Mouse (Mus musculus) left cerebral cortex, postnatal 4 days (tissue): ENCODE data around the gene Defb21. TPM values are rescaled to one million over a fixed set of nuclear protein-coding genes. Genes with fewer than 3 reads are reported as not detected.

Experiments used
- DNase-seq: peaks from one replicate; pipeline ENCODE4 v3.0.0-alpha.2; 2022
- intact Hi-C: fragments of 180-260 bp; cut with DNase I; formaldehyde crosslinking; loops from one replicate; pipeline ENCODE4 v1.15.1; 2025
- total RNA-seq, 2 experiments: library from RNA; stranded (reverse); gene quantifications; 2 replicates each; pipeline ENCODE4 v1.2.3; 2021

The Defb21 gene
- not detected for total RNA-seq

DNA sequence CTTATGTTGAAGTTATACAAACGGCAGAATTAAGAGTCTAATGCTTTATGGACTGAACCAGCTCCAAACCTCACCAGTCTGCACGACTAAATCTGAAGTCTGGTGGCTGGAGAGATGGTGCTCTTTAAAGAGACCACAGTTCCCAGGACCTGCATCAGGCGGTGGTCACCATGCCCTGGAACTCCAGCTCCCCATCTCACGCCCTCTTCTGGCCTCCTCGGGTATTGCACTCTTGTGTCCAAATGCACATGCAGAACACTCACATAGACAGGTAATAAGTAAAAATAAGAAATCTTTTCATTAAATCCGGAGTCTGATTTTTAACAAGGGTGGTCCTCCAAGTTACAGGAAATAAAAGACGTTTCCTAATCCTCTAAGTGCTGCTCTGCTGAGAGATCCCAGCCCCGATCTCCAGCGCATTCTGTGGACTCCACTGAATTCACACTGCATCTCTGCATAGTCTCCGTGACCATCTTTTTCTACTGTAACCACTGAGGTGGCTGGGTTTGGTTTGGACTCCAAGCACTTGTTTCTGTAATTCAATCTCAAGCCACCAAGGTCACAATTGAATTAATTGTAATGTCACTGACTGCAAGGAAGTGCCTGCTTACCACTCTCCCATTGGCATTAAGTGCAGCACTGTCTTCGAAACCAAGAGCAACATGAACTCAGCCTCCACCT lies at the start of gene Defb21:
Gene Defb21 (plus strand): TSS at position 631 of the 681 bp plus-strand sequence.
- intact Hi-C loops: no loop called here
- peak; percentile 16 for DNase-seq

DNA sequence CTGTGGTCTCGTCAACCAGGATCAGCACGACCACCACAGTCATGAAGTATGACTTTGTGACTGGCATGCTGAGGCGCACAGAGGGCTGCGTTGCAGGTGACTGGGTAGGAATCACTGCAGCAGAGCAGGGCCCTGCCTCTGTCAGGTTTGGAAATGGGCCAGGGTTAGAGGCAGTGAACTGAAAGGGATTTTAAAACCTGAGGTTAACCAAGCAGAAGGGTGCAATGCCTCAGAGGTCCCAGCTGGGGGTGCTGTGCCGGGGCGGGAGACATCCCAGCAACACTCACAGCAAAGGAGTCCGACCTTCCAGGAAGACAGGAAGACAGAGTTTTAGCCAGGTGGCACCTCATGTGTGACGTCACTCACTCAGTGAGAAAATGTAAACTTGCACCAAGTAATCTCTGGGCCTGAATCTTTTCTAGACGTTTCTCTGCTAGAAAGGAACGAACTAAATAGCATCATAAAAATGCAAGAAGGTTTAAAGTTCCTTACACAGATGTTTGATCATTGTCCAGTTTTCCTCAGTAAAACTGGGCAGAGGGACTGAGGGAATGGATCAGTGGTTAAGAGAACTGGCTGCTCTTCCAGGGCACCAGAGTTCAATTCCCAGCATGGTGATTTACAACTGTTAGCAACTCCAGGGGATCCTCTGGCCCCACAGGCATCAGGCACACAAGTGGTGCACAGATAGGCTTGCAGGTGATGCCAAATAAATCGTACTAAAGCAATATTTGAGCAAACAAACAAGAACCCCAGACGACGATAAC lies 32.4 kb upstream of the Defb21 start, which contains the start of gene Defb29:
Gene Defb29 (minus strand): TSS at position 155 of the 767 bp plus-strand sequence.
- peak; percentile 4 for DNase-seq
- intact Hi-C loops: no loop called here

DNA sequence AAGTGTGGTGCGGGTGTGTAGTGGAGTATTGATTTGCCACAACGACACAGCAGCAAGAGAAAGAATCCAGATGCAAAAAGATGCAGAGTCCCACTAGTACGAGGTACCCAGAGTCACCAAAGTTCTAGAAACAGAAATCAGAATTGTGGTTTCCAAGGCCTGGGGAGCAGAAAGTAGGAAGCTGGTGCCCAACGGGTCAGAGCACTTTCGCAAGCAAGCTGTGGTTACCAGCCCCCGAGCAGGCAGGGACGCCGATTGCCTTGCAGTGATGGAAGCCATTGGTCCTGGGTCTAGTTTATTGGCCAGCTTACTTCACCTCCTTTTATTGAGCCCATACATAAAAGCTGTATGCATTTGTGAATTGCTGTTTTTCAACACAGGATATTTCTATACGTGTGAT lies 30.6 kb upstream of the Defb21 start:
- DNase-seq: no peak
- intact Hi-C loops: no loop called here

GRCm38 (mm10) chr2:152542897-152543296 lies 29.6 kb upstream of the Defb21 start:
- no peak for DNase-seq
- intact Hi-C loops: no loop called here

- intact Hi-C loops: no loop called here
- no peak for DNase-seq
Measured at GRCm38 (mm10) chr2:152543478-152543877, 29.1 kb upstream of the Defb21 start.

DNA sequence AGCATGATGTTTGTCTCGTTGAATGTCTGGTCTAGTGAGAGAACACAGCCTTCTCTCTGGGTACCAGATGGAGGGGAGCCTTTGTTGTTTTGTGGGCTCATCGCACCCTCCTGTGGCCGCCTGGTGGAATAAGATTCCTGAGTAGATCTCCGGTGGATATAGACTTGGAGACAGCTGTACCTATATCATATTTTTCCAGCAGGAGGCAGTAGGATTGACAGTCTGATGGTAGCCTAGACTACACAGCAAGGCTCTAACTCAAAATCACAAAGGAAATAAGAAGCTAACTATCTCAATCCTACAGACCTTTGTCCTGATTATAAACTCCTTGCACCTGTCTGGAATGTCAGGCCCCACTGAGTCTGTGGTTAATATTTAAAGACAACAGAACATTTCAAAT lies 27.9 kb upstream of the Defb21 start:
- DNase-seq: peak; percentile 64
- intact Hi-C loops: loop anchor here (2.0 kb wide), 1 partner anchor 76 kb away; no protein-coding TSS in a partner anchor

- DNase-seq: no peak
- intact Hi-C loops: no loop called here
Measured at GRCm38 (mm10) chr2:152548124-152548523, 24.4 kb upstream of the Defb21 start.

- DNase-seq: peak; percentile 59
- intact Hi-C loops: no loop called here
Measured at GRCm38 (mm10) chr2:152553774-152554423, 18.6 kb upstream of the Defb21 start.

GRCm38 (mm10) chr2:152556655-152557054 lies 15.9 kb upstream of the Defb21 start:
- DNase-seq: no peak
- intact Hi-C loops: no loop called here

- intact Hi-C loops: no loop called here
- no peak for DNase-seq
Measured at GRCm38 (mm10) chr2:152569038-152569437, 3.5 kb upstream of the Defb21 start, which contains the start of gene Gm17416. Gene Gm17416 (plus strand): TSS chr2:152569338.

- intact Hi-C loops: no loop called here
- DNase-seq: no peak
Measured at GRCm38 (mm10) chr2:152569881-152570280, 2.7 kb upstream of the Defb21 start.

DNA sequence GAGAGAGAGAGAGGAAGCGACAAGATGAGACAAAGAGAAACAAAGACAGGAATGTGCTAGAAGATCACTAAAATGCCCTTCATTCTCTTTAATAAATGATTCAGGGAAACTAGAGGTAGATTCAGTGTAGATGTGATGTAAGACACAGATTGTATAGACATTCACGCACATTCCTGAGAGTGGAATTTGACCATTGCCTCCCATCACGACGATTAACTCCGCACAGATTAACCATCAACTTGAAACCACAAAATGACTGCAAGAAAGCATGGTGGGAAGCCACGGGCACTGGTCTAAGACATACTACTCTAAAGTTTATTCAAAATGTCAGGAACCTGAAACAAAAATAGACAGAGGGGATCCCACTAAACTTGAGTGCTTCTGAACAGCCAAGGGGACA lies 2.2 kb upstream of the Defb21 start:
- DNase-seq: no peak
- intact Hi-C loops: no loop called here

GRCm38 (mm10) chr2:152573484-152573883 lies 940 bp downstream of the Defb21 start:
- DNase-seq: no peak
- intact Hi-C loops: no loop called here

DNA sequence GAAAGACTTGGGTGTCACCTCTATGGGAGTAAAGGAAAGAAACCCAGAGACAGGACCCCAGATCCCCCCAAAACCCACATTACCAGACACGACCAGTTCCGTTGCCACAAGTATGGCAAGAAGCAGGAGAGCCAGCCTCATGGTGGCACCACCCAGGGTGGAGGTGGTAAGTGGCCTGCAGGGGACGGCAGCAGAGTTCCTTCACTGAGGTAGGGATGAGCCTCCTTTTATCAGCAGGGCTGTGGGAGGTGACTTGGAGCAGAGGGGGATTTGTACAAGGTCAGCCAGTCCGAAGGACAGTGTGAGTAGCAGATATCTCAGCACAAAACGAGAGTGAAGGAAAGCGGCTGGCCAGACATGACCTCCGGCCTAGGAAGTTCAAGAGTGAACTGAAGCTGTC lies 7.6 kb downstream of the Defb21 start, which contains the start of gene Defb19:
Gene Defb19 (minus strand): TSS at position 206 of the 400 bp plus-strand sequence.
- DNase-seq: no peak
- intact Hi-C loops: no loop called here

- intact Hi-C loops: no loop called here
- DNase-seq: no peak
Measured at GRCm38 (mm10) chr2:152580612-152581011, 8.1 kb downstream of the Defb21 start.

DNA sequence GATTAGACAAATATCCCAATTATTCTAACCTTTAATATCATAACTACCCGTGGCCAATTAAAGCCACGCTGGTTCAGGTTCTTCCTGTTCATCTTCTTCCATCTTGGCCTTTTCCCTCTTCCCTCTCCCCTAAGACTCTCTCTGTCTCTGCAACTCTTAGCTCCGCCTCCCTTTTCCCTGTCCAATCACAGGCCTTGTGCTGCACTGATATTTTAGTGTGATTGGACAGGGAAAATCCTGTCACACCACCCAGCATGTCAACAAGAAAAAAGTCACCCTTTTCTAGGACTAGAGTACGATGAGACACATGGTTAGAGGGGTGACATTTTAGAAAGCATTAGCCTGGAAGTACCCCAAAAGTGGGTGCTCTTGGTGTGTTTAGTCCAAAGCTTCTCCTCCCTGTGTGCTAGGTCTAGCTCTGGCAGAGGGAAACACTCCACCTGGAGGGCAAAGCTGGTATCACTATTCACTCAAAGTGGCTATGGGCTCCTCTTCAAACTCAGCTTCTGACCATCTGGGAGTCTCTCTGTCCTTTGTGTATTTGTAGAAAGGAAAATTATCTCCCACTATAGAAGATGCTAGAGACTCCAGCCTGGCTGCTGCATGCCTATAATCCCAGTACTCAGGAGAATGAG lies 14.5 kb downstream of the Defb21 start:
- intact Hi-C loops: no loop called here
- peak; percentile 10 for DNase-seq

DNA sequence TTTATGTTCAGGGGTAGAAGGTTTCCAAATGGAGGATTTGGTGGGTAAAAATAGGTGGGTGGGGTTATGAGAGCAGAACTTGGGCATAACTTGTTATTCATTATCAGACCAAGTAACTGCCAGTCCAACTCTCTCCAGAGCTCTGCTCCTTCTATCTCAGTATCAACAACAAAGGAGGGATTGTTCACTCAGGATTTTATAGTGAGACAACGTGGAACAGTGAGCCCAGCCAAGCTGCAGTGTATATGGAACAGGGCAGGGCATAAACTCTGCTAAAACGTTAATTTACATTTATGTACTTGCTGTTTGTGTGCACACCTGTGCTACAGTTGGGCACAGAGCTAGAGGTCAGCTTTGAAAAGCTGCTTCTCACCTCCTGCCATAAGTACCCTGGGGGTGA lies 15.9 kb downstream of the Defb21 start:
- no peak for DNase-seq

DNA sequence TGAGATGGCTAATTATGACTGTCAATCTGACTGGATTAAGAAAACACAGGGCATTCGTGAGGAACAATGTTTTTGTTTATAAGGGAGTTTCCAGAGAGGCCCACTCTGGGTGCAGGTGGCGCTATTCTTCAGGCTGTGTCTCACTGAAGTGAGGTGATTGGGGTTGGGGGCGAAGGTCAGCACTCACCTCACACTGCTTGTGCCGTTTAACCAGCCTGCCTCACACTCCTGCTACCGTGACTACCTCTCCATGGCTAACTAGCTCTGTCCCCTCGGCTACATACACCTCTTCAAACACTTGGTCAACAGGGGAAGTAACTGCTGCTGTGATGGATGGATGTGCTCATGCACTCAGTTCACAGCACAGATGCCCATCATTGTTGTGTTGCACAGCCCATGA lies 16.5 kb downstream of the Defb21 start:
- no peak for DNase-seq
- intact Hi-C loops: no loop called here

More for the DNA sequence above, 15.9 kb downstream of the Defb21 start:
- intact Hi-C loops: no loop called here

DNA sequence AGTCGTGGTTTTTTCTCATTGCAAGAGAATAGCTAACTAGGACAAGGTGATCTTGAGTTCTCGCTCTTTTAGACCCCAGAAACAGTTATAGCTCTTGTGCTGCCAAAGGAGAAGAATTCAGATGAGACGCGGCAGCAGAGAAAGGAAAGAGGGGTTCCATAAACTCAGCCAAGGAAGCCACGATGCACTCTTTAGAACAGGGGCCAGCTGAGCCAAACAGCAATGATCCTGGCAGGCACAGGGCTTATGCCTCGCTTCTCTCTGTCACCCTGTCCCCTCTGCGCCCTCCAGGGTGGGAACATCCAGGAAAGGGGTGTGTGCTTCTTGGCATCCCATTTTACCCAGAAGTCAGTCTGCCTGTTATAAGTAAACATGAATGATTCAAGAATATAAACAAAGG lies 26.8 kb downstream of the Defb21 start, which contains the start of gene Defb45:
Gene Defb45 (minus strand): TSS at position 101 of the 400 bp plus-strand sequence.
- intact Hi-C loops: no loop called here
- DNase-seq: no peak

- intact Hi-C loops: no loop called here
- DNase-seq: no peak
Measured at GRCm38 (mm10) chr2:152600076-152600475, 27.5 kb downstream of the Defb21 start.
